Mouse (Mus musculus) olfactory bulb, adult 2 months (tissue): ENCODE results near the gene Paf1. TPM values are rescaled to one million over a fixed set of nuclear protein-coding genes. Genes with fewer than 3 reads are reported as not detected.
"Not testable (repeated sequence)": the region's sequence is repeated elsewhere in the genome, so short reads cannot be mapped to it uniquely, and the experiment has no call there.

Experiments
- H3K27ac ChIP-seq: fragments of 200-500 bp; 2 replicates; pipeline ENCODE4 v1.5.1; 2012; ENCODE audit warnings: low read depth, low read length; ENCODE audit not compliant: insufficient read depth
- H3K4me1 ChIP-seq: fragments of 200-500 bp; 2 replicates; pipeline ENCODE4 v1.6.1; 2012; ENCODE audit warnings: low read length; ENCODE audit not compliant: control insufficient read depth, insufficient read depth
- H3K4me3 ChIP-seq: fragments of 200-500 bp; 2 replicates; pipeline ENCODE4 v1.5.1; 2012; ENCODE audit warnings: mild to moderate bottlenecking, low read depth, low read length, moderate library complexity; ENCODE audit not compliant: insufficient read depth
- CTCF ChIP-seq: fragments of 200-500 bp; IDR thresholded peaks from 2 replicates; pipeline ENCODE4 v1.5.1; 2012; ENCODE audit warnings: low read depth, mild to moderate bottlenecking, low read length, moderate library complexity; ENCODE audit not compliant: insufficient read depth
- POLR2A ChIP-seq: fragments of 200-500 bp; IDR thresholded peaks from 2 replicates; pipeline ENCODE4 v1.6.1; 2012; ENCODE audit warnings: mild to moderate bottlenecking, low read depth, low read length, moderate library complexity; ENCODE audit not compliant: insufficient read depth
- WGBS: fragments of 180-500 bp; shearing (Covaris S2); methylation state at CpG from one replicate; pipeline ENCODE4 v1.1.7; 2018; 5-methylcytosine and 5-hydroxymethylcytosine counted together
- polyA plus RNA-seq: library from polyadenylated mRNA; stranded (reverse); fragments of >200 nt; gene quantifications from 2 replicates; pipeline ENCODE4 v1.2.4, GENCODE M21; 2012; ENCODE audit warnings: low replicate concordance; ENCODE audit not compliant: missing spikeins, insufficient read depth, insufficient read length

Paf1 gene
- polyA plus RNA-seq, 1 experiment, result 1,326 TPM

- H3K4me3 ChIP-seq, result peak overlapping the region; percentile 25
- 6% methylated on average over 30 of the region's 30 CpGs for WGBS
- H3K4me1 ChIP-seq, result peaks cover 55% of the 10 kb centered on the region
These were observed 11.5 kb upstream of the Paf1 start for GRCm38 (mm10) chr7:28381017-28381790.

DNA sequence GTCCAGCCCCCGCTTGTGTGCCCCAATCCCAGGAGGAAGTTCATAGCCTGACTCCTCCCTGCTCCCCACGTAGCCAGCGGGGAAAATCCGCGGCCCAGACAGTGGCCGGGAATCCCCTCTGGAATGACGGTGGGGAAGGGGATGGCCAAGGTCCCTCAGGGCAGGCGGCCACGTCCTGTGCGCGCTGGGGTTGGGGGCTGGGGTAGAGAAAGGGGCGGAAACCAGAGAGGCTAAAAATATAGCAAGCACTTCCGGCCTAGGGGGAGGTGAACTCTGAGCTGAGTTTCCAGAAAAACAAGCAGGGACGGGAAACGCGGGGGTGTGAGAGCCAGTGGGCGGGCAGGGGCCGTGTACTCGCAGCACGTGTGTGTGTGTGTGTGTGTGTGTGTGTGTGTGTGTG lies 10.8 kb upstream of the Paf1 start:
- TF ChIP-seq POLR2A (no peak), CTCF (no peak)
- peak overlapping the region; percentile 94 for H3K27ac ChIP-seq
- H3K4me1 ChIP-seq, result peaks cover 51% of the 10 kb centered on the region
- H3K4me3 ChIP-seq, result peak overlapping the region; percentile 25
- WGBS, result 2% methylated on average over 20 of the region's 20 CpGs

More at GRCm38 (mm10) chr7:28381017-28381790, 11.5 kb upstream of the Paf1 start:
- TF ChIP-seq CTCF, result no peak
- TF ChIP-seq POLR2A, result no peak
- H3K27ac ChIP-seq, result peak overlapping the region; percentile 94

- Histone ChIP-seq H3K4me3 (peak overlapping the region; percentile 25; the same call in 1 of the 2 replicates), H3K4me1 (peaks cover 50% of the 10 kb centered on the region), H3K27ac (peak overlapping the region; percentile 94)
- WGBS, result 29% methylated on average over 12 of the region's 12 CpGs
- TF ChIP-seq CTCF, result no peak
These were observed 10.3 kb upstream of the Paf1 start for GRCm38 (mm10) chr7:28382347-28382951.

GRCm38 (mm10) chr7:28382981-28383396 lies 9.8 kb upstream of the Paf1 start:
- TF ChIP-seq CTCF (no peak), POLR2A (no peak)
- H3K4me1 ChIP-seq, result peaks cover 45% of the 10 kb centered on the region
- 24% methylated on average over 11 of the region's 11 CpGs for WGBS
- peak overlapping the region; percentile 94 for H3K27ac ChIP-seq
- H3K4me3 ChIP-seq, result no peak overlapping the region

DNA sequence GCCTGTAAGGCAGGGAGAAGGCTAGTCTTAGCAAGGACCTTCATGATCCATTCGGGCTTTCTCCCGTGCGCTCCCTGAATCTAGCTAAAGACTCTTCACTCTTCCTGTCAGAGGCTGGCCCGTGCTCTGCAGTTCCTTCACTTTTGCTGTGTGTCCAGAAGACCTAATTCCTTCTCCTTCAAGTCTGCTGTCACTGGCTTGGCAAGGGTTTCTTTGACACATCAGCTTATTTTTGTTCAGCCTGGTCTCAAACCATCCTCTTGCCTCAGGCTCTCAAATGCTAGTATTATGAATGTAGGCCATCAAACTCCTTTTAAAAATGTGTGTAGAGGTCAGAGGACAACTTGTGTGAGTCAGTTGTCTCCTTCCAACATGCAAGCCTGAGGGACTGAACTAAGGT lies 9.1 kb upstream of the Paf1 start:
- no peak for TF ChIP-seq CTCF
- no peak for TF ChIP-seq POLR2A
- Histone ChIP-seq H3K4me1 (peaks cover 39% of the 10 kb centered on the region), H3K27ac (no peak overlapping the region), H3K4me3 (no peak overlapping the region)
- WGBS, result 79% methylated on average over 4 of the region's 4 CpGs

GRCm38 (mm10) chr7:28384162-28384561 lies 8.6 kb upstream of the Paf1 start:
- no peak overlapping the region for H3K27ac ChIP-seq
- H3K4me1 ChIP-seq, result peaks cover 34% of the 10 kb centered on the region
- TF ChIP-seq POLR2A (no peak), CTCF (no peak)
- WGBS, result 82% methylated on average over 6 of the region's 6 CpGs
- H3K4me3 ChIP-seq, result no peak overlapping the region

DNA sequence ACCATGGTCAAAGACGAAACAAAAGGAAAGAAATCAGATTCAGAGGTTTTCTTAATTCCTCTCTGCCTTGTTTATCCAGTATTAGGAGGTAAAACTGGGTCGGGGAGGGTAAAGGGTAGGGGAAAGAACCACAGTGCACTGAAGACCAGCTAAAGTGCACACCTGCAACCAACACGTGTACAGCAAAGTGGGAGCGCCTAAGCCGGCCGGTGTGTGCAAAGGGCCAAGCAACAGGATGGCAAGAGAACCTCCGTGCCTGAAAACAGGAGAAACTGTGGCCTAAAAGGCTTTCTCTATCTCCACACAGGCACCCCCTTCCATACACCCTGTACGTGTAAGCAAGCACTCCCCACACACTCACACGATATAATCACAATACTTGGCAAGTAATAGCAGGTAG lies 7.6 kb upstream of the Paf1 start:
- WGBS, result 91% methylated on average over 9 of the region's 9 CpGs

GRCm38 (mm10) chr7:28386007-28386406 lies 6.7 kb upstream of the Paf1 start:
- Histone ChIP-seq H3K27ac (no peak overlapping the region), H3K4me3 (no peak overlapping the region), H3K4me1 (peaks cover 25% of the 10 kb centered on the region)
- TF ChIP-seq POLR2A (no peak), CTCF (no peak)
- WGBS, result 88% methylated on average over 7 of the region's 7 CpGs

More for the DNA sequence above, 7.6 kb upstream of the Paf1 start:
- Histone ChIP-seq H3K4me3 (no peak overlapping the region), H3K4me1 (peaks cover 30% of the 10 kb centered on the region), H3K27ac (no peak overlapping the region)
- TF ChIP-seq POLR2A (no peak), CTCF (no peak)

GRCm38 (mm10) chr7:28386462-28386861 lies 6.3 kb upstream of the Paf1 start:
- H3K27ac ChIP-seq, result no peak overlapping the region
- H3K4me1 ChIP-seq, result peaks cover 23% of the 10 kb centered on the region
- peak; percentile 71; the same call in 1 of the 2 replicates for TF ChIP-seq CTCF
- TF ChIP-seq POLR2A, result no peak
- H3K4me3 ChIP-seq, result no peak overlapping the region
- WGBS, result 9% methylated on average over 4 of the region's 4 CpGs

DNA sequence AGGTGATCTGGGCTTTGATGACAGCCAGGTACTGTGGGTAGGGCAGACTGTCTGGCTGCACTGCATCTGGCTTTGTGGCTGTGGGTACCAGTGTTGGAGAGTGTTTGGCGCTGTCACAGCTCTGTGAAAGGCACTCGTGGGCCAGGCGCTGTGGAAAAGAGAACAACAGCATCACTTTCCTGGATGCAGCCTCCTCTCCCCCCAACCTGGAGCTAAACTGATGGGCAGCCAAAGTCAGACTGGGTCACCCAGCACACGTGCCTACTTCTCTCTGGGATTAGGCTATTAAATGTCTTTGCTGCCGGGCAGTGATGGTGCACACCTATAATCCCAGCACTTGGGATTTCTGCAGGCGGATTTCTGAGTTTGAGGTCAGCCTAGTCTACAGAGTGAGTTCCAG lies 5.9 kb upstream of the Paf1 start:
- H3K27ac ChIP-seq, H3K4me3 ChIP-seq: not testable (repeated sequence)
- WGBS, result 77% methylated on average over 6 of the region's 6 CpGs
- H3K4me1 ChIP-seq, result peaks cover 20% of the 10 kb centered on the region

GRCm38 (mm10) chr7:28387384-28387783 lies 5.4 kb upstream of the Paf1 start:
- 84% methylated on average over 7 of the region's 7 CpGs for WGBS
- H3K4me1 ChIP-seq, result peaks cover 16% of the 10 kb centered on the region

More at GRCm38 (mm10) chr7:28387384-28387783, 5.4 kb upstream of the Paf1 start:
- not testable (repeated sequence) for H3K27ac ChIP-seq, H3K4me3 ChIP-seq
